Mouse (Mus musculus) stomach, postnatal 0 days (tissue): Measurements from ENCODE around the gene Prr14.

Source experiments
- CTCF ChIP-seq: IDR thresholded peaks from 2 replicates; pipeline ENCODE4 v1.5.1; 2016; ENCODE audit warnings: antibody characterized with exemption, low read depth, mild to moderate bottlenecking, moderate library complexity
- EP300 ChIP-seq: optimal IDR thresholded peaks from 2 replicates; pipeline ENCODE3; 2016; ENCODE audit warnings: antibody characterized with exemption

DNA sequence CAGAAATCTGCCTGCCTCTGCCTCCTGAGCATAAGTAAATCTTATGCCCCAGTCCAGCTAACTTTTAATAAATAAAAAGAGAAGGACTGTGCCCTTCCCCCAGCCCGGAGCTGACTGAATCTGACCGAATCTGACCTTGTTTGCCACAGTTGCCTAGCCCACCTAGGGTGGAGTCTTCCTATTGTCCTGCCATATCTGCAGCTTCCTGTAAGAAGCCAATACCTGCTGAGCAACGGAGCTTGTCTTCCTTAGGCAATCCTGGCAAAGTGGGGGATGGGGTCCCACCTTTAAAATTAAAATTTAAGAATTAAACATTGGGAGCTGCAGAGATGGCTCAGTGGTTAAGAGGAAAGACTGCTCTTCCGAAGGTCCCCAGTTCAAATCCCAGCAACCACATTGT lies 7.2 kb downstream of the Prr14 start:
- TF ChIP-seq CTCF (no peak), EP300 (no peak)
